Mouse (Mus musculus) forebrain, embryonic 14.5 days (tissue): Measurements from ENCODE around the gene Ctsw. TPM values are rescaled to one million over a fixed set of nuclear protein-coding genes. Genes with fewer than 3 reads are reported as not detected.
A peak's percentile ranks its signal among the peaks of the same experiment; 100 is the strongest.
"Not testable (repeated sequence)": the region's sequence is repeated elsewhere in the genome, so short reads cannot be mapped to it uniquely, and the experiment has no call there.

Experiments
- ATAC-seq: fragments of 200-750 bp; cut with Nextera tagmentation; 2 replicates; pipeline ENCODE4 v1.8.0; 2017; ENCODE audit warnings: mild to moderate bottlenecking, moderate library complexity
- DNase-seq: peaks from one replicate; pipeline ENCODE4 v3.0.0-alpha.2; 2015; ENCODE audit warnings: low spot score
- H3K27ac ChIP-seq: fragments of 300-500 bp; sonication (generic); 2 replicates; pipeline ENCODE4 v1.5.1; 2014; ENCODE audit warnings: low read depth, mild to moderate bottlenecking, control low read depth, low read length, moderate library complexity
- H3K27me3 ChIP-seq: fragments of 300-500 bp; sonication (generic); replicated peaks from 2 replicates; pipeline ENCODE4 v1.6.1; 2014; ENCODE audit warnings: low read length, control low read depth, mixed read lengths; ENCODE audit not compliant: control insufficient read depth, insufficient read depth
- H3K36me3 ChIP-seq: fragments of 300-500 bp; sonication (generic); 2 replicates; pipeline ENCODE4 v1.6.1; 2014; ENCODE audit warnings: low read length, control low read depth; ENCODE audit not compliant: control insufficient read depth, insufficient read depth
- H3K4me1 ChIP-seq: fragments of 300-500 bp; sonication (generic); 2 replicates; pipeline ENCODE4 v1.6.1; 2014; ENCODE audit warnings: antibody characterized with exemption, low read length, control low read depth; ENCODE audit not compliant: control insufficient read depth, insufficient read depth
- H3K4me2 ChIP-seq: fragments of 300-500 bp; sonication (generic); 2 replicates; pipeline ENCODE4 v1.6.1; 2014; ENCODE audit warnings: mild to moderate bottlenecking, control low read depth, low read length
- H3K4me3 ChIP-seq: fragments of 300-500 bp; sonication (generic); 2 replicates; pipeline ENCODE4 v1.5.1; 2014; ENCODE audit warnings: low read depth, low read length, control low read depth
- H3K9ac ChIP-seq: fragments of 300-500 bp; sonication (generic); 2 replicates; pipeline ENCODE4 v1.6.1; 2014; ENCODE audit warnings: mild to moderate bottlenecking, low read length, control low read depth, moderate library complexity
- H3K9me3 ChIP-seq: fragments of 300-500 bp; sonication (generic); replicated peaks from 2 replicates; pipeline ENCODE4 v1.6.1; 2016; ENCODE audit warnings: low read length, control low read depth, mixed read lengths; ENCODE audit not compliant: control insufficient read depth
- WGBS: fragments of 180-500 bp; shearing (Covaris S2); extraction: QIAGEN DNeasy Blood & Tissue Kit; methylation state at CpG from one replicate; pipeline ENCODE4 v1.1.7; 2014; 5-methylcytosine and 5-hydroxymethylcytosine counted together
- polyA plus RNA-seq: library from polyadenylated mRNA; unstranded; fragments of >200 nt; fragmentation: Nextera tagmentation; extraction: Ambion mirVana; gene quantifications from 2 replicates; pipeline ENCODE4 v1.2.1, GENCODE M21; 2014

The Ctsw gene
- polyA plus RNA-seq, 1 experiment from 2014 or later = 5.3 TPM

GRCm38 (mm10) chr19:5503687-5504086, 35.4 kb upstream of the Ctsw start, which contains the start of gene 1700020D05Rik:
Gene 1700020D05Rik (minus strand): TSS chr19:5503787.
- no peak within 1 kb of the TSS for H3K27ac ChIP-seq
- H3K36me3 ChIP-seq = no peaks in the 10 kb centered on the region; the same call in 1 of the 2 replicates
- H3K4me2 ChIP-seq = no peak within 1 kb of the TSS
- ATAC-seq = no peak
- H3K9me3 ChIP-seq = no peaks in the 10 kb centered on the region
- no peaks in the 10 kb centered on the region for H3K4me1 ChIP-seq
- no peaks in the 10 kb centered on the region for H3K27me3 ChIP-seq
- no peak within 1 kb of the TSS for H3K4me3 ChIP-seq
- DNase-seq = no peak
- WGBS = 68% methylated on average over 17 of the region's 17 CpGs
- no peak within 1 kb of the TSS for H3K9ac ChIP-seq

GRCm38 (mm10) chr19:5500330-5500875, 32.1 kb upstream of the Ctsw start:
- Histone ChIP-seq H3K9me3 (no peaks in the 10 kb centered on the region), H3K9ac (no peak overlapping the region), H3K4me3 (no peak overlapping the region), H3K4me2 (no peak overlapping the region), H3K36me3 (peaks cover 25% of the 10 kb centered on the region), H3K27me3 (no peaks in the 10 kb centered on the region), H3K4me1 (no peaks in the 10 kb centered on the region), H3K27ac (no peak overlapping the region)
- whole genome bisulfite sequencing = 90% methylated on average over 2 of the region's 2 CpGs
- DNase-seq (no peak), ATAC-seq (no peak)

- WGBS = 87% methylated on average over 16 of the region's 16 CpGs
- H3K4me3 ChIP-seq = no peak overlapping the region
- no peak for DNase-seq
- no peaks in the 10 kb centered on the region for H3K27me3 ChIP-seq
- no peaks in the 10 kb centered on the region for H3K9me3 ChIP-seq
- no peak for ATAC-seq
- H3K4me2 ChIP-seq = no peak overlapping the region
- H3K4me1 ChIP-seq = peaks cover 7% of the 10 kb centered on the region; the same call in 1 of the 2 replicates
- peaks cover 58% of the 10 kb centered on the region for H3K36me3 ChIP-seq
- no peak overlapping the region for H3K9ac ChIP-seq
- H3K27ac ChIP-seq = no peak overlapping the region
Measured at GRCm38 (mm10) chr19:5496052-5496370, 27.7 kb upstream of the Ctsw start.

GRCm38 (mm10) chr19:5495353-5496051, 27.2 kb upstream of the Ctsw start:
- H3K27ac ChIP-seq = no peak overlapping the region
- 81% methylated on average over 12 of the region's 12 CpGs for WGBS
- no peaks in the 10 kb centered on the region for H3K9me3 ChIP-seq
- peaks cover 58% of the 10 kb centered on the region for H3K36me3 ChIP-seq
- no peak overlapping the region for H3K4me3 ChIP-seq
- peaks cover 7% of the 10 kb centered on the region; the same call in 1 of the 2 replicates for H3K4me1 ChIP-seq
- ATAC-seq = no peak
- no peak for DNase-seq
- no peaks in the 10 kb centered on the region for H3K27me3 ChIP-seq
- no peak overlapping the region for H3K4me2 ChIP-seq
- H3K9ac ChIP-seq = no peak overlapping the region

- H3K4me1 ChIP-seq = peaks cover 7% of the 10 kb centered on the region; the same call in 1 of the 2 replicates
- H3K4me2 ChIP-seq = no peak overlapping the region
- H3K9me3 ChIP-seq = no peaks in the 10 kb centered on the region
- H3K9ac ChIP-seq = no peak overlapping the region
- peaks cover 58% of the 10 kb centered on the region for H3K36me3 ChIP-seq
- H3K27ac ChIP-seq = no peak overlapping the region
- no peaks in the 10 kb centered on the region for H3K27me3 ChIP-seq
- H3K4me3 ChIP-seq = no peak overlapping the region
- DNase-seq = no peak
- ATAC-seq = no peak
- WGBS = 94% methylated on average over 3 of the region's 3 CpGs
Measured at GRCm38 (mm10) chr19:5494314-5494713, 26.0 kb upstream of the Ctsw start.

- H3K9me3 ChIP-seq, H3K4me2 ChIP-seq, ATAC-seq, DNase-seq, H3K4me3 ChIP-seq, H3K27ac ChIP-seq, H3K9ac ChIP-seq, H3K27me3 ChIP-seq: not testable (repeated sequence)
- WGBS = 71% methylated on average over 9 of the region's 9 CpGs
- H3K36me3 ChIP-seq = peaks cover 58% of the 10 kb centered on the region
- peaks cover 11% of the 10 kb centered on the region for H3K4me1 ChIP-seq
Measured at GRCm38 (mm10) chr19:5493301-5493721, 25.0 kb upstream of the Ctsw start.

- ATAC-seq (no peak), DNase-seq (no peak)
- Histone ChIP-seq H3K27me3 (no peaks in the 10 kb centered on the region), H3K9ac (no peak overlapping the region), H3K4me2 (no peak overlapping the region), H3K36me3 (peaks cover 55% of the 10 kb centered on the region), H3K27ac (no peak overlapping the region), H3K4me1 (peaks cover 11% of the 10 kb centered on the region), H3K9me3 (no peaks in the 10 kb centered on the region), H3K4me3 (no peak overlapping the region)
- WGBS = 89% methylated on average over 4 of the region's 4 CpGs
Measured at GRCm38 (mm10) chr19:5492641-5493040, 24.3 kb upstream of the Ctsw start.

GRCm38 (mm10) chr19:5490898-5491708, 22.8 kb upstream of the Ctsw start:
- Histone ChIP-seq H3K9me3 (no peaks in the 10 kb centered on the region), H3K27ac (peak overlapping the region; percentile 99), H3K4me1 (peaks cover 14% of the 10 kb centered on the region), H3K4me3 (peak overlapping the region; percentile 100), H3K9ac (peak overlapping the region; percentile 96), H3K4me2 (peak overlapping the region; percentile 68), H3K36me3 (peaks cover 44% of the 10 kb centered on the region), H3K27me3 (no peaks in the 10 kb centered on the region)
- under 1% methylated on average over 59 of the region's 59 CpGs for WGBS
- DNase-seq (peak; percentile 79), ATAC-seq (peak; percentile 14)
